Mouse (Mus musculus) cortical plate, adult 2 months (tissue): ENCODE results near the gene Ms4a6c.

Source experiments
- CTCF ChIP-seq: fragments of 200-500 bp; IDR thresholded peaks from 2 replicates; pipeline ENCODE4 v1.5.1; 2011; ENCODE audit warnings: mild to moderate bottlenecking, control low read depth, low read length; ENCODE audit not compliant: insufficient read depth; ENCODE audit errors: extremely low read depth
- POLR2A ChIP-seq: fragments of 200-500 bp; IDR thresholded peaks from 2 replicates; pipeline ENCODE4 v1.6.1; 2011; ENCODE audit warnings: mild to moderate bottlenecking, low read length, control low read depth; ENCODE audit not compliant: insufficient read depth; ENCODE audit errors: extremely low read depth

- TF ChIP-seq CTCF (no peak), POLR2A (no peak)
Observed at GRCm38 (mm10) chr19:11479714-11480113, 10.5 kb downstream of the Ms4a6c start.
